Mouse (Mus musculus): ENCODE measurements around the gene Ugt1a6b. TPM values are rescaled to one million over a fixed set of nuclear protein-coding genes. Genes with fewer than 3 reads are reported as not detected.
"Not testable (repeated sequence)": the region's sequence is repeated elsewhere in the genome, so short reads cannot be mapped to it uniquely, and the experiment has no call there.

The Ugt1a6b gene
- 0.48 and 1.1 TPM in 2 replicates for polyA plus RNA-seq (2015; fragmentation: Nextera tagmentation; extraction: Ambion mirVana)

DNA sequence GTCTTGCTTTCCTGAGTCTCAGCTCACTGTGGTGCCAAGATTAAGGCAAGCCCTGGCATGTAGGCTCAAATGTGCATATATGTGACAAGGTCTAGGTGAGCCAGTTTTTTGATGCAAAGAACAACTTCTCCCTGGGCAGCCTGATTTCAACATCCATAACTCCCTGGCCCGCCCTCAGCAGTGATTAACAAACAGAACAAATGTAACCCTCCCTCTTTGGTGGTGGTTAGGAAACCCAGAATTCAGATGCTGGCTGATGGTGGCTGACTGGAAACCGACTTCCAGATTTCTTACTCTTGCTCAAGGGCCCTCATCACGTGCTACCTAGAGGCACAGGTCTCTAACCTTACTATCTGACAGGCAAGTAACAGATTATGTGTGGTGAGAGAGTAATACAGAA is at the start of gene Ugt1a6b:
Ugt1a6b (plus strand) TSS at position 234 of the 400 bp plus-strand sequence.
- not testable (repeated sequence) for H3K36me3 ChIP-seq (ENCODE audit: poor library complexity, severe bottlenecking); ATAC-seq; H3K9me3 ChIP-seq (replicated peaks); H3K4me3 ChIP-seq; H3K4me2 ChIP-seq; H3K27me3 ChIP-seq; H3K27ac ChIP-seq; H3K4me1 ChIP-seq; H3K9ac ChIP-seq
- WGBS = 64% methylated on average over 3 of the region's 3 CpGs

DNA sequence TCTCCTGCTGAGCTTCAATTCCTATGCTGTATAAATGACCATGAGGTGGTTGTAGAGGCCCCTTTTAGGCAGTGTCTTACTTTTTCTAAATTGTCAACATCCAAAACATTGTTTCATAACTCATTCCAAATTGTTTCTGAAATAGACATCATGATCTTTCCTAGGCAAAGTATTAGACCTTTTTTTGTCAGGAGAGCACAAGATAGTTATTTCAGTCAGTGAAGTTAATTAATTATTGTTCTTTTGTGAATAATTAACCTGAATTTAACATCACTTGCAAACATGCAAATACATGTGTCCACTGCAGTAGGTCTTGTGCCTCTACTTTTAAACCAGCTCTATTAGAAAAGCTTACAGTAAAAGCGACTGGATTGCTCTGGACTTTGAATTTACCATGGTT is 48.0 kb upstream of the Ugt1a6b start, which contains the start of gene Ugt1a10:
Ugt1a10 (plus strand) TSS at position 301 of the 400 bp plus-strand sequence.
- Histone ChIP-seq H3K9ac (no peak within 1 kb of the TSS), H3K9me3 (replicated peaks) (no peaks in the 10 kb centered on the region), H3K4me3 (no peak within 1 kb of the TSS), H3K27ac (no peak within 1 kb of the TSS), H3K4me1 (no peaks in the 10 kb centered on the region), H3K27me3 (no peaks in the 10 kb centered on the region), H3K36me3 (ENCODE audit: poor library complexity, severe bottlenecking) (no peaks in the 10 kb centered on the region), H3K4me2 (no peak within 1 kb of the TSS)
- 84% methylated on average over 1 of the region's 1 CpGs for WGBS
- no peak for ATAC-seq

DNA sequence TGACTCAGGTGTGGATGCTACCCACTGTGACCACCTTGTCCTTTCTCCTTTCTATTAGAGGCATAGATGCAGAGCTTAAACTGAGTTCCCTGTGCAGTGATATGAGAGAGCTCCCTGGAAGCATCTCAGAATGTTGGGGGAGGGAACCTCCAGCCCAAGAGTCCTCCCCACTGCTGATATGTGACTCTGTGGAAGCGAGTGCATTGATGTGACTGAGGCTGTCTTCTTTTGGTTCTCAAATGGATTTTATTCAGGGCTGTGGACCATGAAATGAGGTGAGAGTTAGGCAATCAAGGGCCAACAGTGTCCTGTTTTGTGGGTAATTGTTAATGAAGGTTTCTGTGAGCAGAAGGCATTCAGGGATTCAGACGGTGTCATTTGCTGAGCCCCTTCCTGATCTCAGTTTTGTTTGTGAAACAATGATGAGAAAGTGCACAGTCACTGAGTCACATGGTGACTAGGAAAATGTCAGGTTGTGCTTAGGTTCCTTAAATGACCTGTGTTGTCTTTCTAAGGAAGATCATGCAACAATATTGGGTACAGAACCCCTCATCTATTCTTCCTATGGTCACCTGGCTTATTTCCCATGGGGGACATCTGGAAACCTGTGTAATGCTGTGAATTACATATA is 36.5 kb upstream of the Ugt1a6b start:
- not testable (repeated sequence) for H3K4me1 ChIP-seq; H3K36me3 ChIP-seq (ENCODE audit: poor library complexity, severe bottlenecking); H3K4me3 ChIP-seq; H3K27ac ChIP-seq; H3K4me2 ChIP-seq; H3K9me3 ChIP-seq (replicated peaks); H3K27me3 ChIP-seq; ATAC-seq; H3K9ac ChIP-seq
- 29% methylated on average over 1 of the region's 2 CpGs for whole genome bisulfite sequencing

DNA sequence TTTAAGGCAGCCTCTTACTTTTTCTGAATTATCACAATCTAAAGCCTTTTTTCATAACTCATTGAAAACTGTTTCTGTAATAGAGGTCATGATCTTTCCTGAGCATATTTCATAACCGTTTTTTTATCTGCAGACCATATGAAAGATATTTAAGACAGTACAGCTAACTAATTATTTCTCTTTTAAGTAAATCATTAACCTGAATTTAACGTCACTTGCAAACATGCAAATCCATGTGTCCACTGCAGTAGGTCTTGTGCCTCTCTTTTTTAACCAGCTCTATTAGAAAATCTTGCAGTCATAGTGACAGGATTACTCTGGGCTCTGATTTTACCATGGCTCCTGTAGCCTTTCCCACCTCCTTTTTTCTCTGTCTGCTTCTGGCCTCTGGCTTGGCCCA is 32.6 kb upstream of the Ugt1a6b start, which contains the start of gene Ugt1a9:
Ugt1a9 (plus strand) TSS at position 306 of the 400 bp plus-strand sequence.
- WGBS = 83% methylated on average over 2 of the region's 2 CpGs
- Histone ChIP-seq H3K9me3 (replicated peaks) (no peaks in the 10 kb centered on the region), H3K27me3 (no peaks in the 10 kb centered on the region), H3K4me1 (no peaks in the 10 kb centered on the region), H3K27ac (no peak within 1 kb of the TSS), H3K4me3 (no peak within 1 kb of the TSS), H3K4me2 (no peak within 1 kb of the TSS), H3K9ac (no peak within 1 kb of the TSS), H3K36me3 (ENCODE audit: poor library complexity, severe bottlenecking) (no peaks in the 10 kb centered on the region)
- ATAC-seq = no peak

DNA sequence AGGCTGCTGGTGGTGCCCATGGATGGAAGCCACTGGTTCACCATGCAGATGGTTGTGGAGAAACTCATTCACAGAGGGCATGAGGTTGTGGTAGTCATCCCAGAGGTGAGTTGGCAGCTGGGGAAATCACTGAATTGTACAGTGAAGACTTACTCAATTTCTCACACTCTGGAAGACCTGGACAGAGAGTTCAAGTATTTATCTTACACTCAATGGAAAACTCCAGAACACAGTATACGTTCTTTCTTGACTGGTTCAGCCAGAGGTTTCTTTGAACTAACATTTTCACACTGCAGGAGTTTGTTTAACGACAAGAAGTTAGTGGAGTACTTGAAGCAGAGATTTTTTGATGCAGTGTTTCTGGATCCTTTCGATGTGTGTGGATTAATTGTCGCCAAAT is 32.1 kb upstream of the Ugt1a6b start:
- no peak for ATAC-seq
- Histone ChIP-seq H3K27ac (no peak overlapping the region), H3K36me3 (ENCODE audit: poor library complexity, severe bottlenecking) (no peaks in the 10 kb centered on the region), H3K27me3 (no peaks in the 10 kb centered on the region), H3K4me1 (no peaks in the 10 kb centered on the region), H3K4me2 (no peak overlapping the region), H3K4me3 (no peak overlapping the region), H3K9ac (no peak overlapping the region), H3K9me3 (replicated peaks) (no peaks in the 10 kb centered on the region)
- 89% methylated on average over 4 of the region's 4 CpGs for WGBS

DNA sequence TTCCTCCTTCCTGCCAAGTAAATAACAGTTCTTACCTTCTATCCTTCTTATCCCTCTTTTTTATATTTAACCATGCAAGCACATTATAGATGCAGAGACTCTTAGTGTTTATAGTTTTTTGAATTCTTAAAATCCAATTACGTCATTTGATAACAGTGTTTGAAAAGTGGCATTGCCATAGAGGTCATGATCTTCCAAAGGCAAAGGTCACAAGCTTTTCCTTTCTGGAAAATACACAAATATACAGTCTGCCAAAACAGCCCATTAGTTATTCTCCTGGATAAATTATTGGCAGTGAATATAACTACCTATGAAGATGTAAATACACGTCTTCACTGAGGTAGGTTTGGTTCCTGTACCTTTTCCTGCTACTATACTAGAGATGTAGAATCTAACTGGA is 28.6 kb upstream of the Ugt1a6b start:
- H3K9ac ChIP-seq = no peak overlapping the region
- H3K4me3 ChIP-seq = no peak overlapping the region
- WGBS = 95% methylated on average over 2 of the region's 2 CpGs
- no peaks in the 10 kb centered on the region for H3K4me1 ChIP-seq
- no peak overlapping the region for H3K27ac ChIP-seq
- H3K27me3 ChIP-seq = no peaks in the 10 kb centered on the region
- ATAC-seq = no peak
- no peaks in the 10 kb centered on the region for H3K9me3 ChIP-seq (replicated peaks)
- H3K36me3 ChIP-seq (ENCODE audit: poor library complexity, severe bottlenecking) = no peaks in the 10 kb centered on the region
- H3K4me2 ChIP-seq = no peak overlapping the region

DNA sequence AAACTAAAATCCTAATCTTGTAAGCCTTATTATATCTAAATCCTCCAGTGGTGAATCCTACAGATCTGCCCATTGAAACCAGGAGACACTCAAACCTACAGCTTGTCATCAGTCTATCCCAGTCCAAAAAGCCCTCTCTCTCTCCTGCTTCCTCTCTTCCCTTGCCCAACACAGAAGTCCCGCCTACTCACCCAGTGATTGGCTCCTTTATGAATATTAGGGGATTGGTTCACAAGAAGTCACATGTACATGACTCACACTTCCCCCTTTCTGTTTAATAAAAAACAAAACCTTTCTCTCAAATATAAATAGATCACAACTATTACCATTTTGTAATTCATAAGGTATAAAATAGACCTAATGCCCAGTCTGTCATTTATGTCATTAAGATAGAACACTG is 25.9 kb upstream of the Ugt1a6b start:
- no peaks in the 10 kb centered on the region for H3K4me1 ChIP-seq
- no peaks in the 10 kb centered on the region for H3K9me3 ChIP-seq (replicated peaks)
- no peaks in the 10 kb centered on the region for H3K27me3 ChIP-seq
- 85% methylated on average over 1 of the region's 1 CpGs for WGBS
- no peak overlapping the region for H3K9ac ChIP-seq
- H3K4me2 ChIP-seq = no peak overlapping the region
- no peak overlapping the region for H3K4me3 ChIP-seq
- no peaks in the 10 kb centered on the region for H3K36me3 ChIP-seq (ENCODE audit: poor library complexity, severe bottlenecking)
- no peak overlapping the region for H3K27ac ChIP-seq
- ATAC-seq = no peak

DNA sequence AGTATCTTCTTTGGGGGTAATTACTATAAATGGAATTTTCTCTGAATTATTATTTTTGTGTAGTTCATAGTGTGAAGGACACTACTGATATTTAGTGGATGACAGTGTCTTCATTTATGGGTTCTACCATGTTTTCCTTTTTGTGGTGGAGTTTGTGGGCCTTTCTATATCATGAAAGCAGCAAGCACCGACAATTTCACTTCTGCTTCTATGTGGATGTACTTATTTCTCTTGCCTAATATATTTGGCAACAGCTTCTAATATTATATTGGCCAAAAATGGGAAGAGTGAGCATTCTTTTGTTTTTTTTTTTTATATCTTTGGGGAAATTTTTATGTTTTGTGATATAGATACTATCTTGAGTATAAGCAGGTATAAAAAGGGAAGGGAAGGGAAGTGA is 21.4 kb upstream of the Ugt1a6b start:
- Histone ChIP-seq H3K4me2 (no peak overlapping the region), H3K36me3 (ENCODE audit: poor library complexity, severe bottlenecking) (no peaks in the 10 kb centered on the region), H3K4me1 (no peaks in the 10 kb centered on the region), H3K9ac (no peak overlapping the region), H3K27me3 (no peaks in the 10 kb centered on the region), H3K4me3 (no peak overlapping the region), H3K27ac (no peak overlapping the region), H3K9me3 (replicated peaks) (no peaks in the 10 kb centered on the region)
- no peak for ATAC-seq
- 96% methylated on average over 1 of the region's 1 CpGs for WGBS

DNA sequence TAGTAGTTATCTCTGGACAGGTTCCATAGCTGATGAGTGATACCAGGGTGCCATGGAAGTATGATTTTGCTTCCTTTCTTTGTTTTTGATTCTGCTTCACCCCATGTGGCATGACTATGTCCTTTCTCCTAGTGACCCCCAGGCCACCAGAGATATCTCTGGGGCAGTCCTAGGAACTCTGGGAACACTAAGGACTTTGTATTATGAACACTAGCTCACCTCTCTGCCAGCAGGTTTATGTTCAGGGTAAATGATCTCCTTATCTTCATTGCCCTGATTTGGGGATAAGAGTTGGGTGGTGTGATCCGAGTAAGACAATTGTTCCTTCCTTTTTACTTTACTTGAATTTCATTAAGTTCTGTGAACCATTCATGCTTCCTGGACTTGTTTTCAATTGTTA is 16.9 kb upstream of the Ugt1a6b start:
- H3K4me2 ChIP-seq = no peak overlapping the region
- H3K36me3 ChIP-seq (ENCODE audit: poor library complexity, severe bottlenecking) = no peaks in the 10 kb centered on the region
- H3K9ac ChIP-seq = no peak overlapping the region
- H3K27ac ChIP-seq = no peak overlapping the region
- ATAC-seq = no peak
- H3K27me3 ChIP-seq = no peaks in the 10 kb centered on the region
- no peak overlapping the region for H3K4me3 ChIP-seq
- H3K4me1 ChIP-seq = no peaks in the 10 kb centered on the region
- no peaks in the 10 kb centered on the region for H3K9me3 ChIP-seq (replicated peaks)
- 82% methylated on average over 1 of the region's 1 CpGs for WGBS

DNA sequence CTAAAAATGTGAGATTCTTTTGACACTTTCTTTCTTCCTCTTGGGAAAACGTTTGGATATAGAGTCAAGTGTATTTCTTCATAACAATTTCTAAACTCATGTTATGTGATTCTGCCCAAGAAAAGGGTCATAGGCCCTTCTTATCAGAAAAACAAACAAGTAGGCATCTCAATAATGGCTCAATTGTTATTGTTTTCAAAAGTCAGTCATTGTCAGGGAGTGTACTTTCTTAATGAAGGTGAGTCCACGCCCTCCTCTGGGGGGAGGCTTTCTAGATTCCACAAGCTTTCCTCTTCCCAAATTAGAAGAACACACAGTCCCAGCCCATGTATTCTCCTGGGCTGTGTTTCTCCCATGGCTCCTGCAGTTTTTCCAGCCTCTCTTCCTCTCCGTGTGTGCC is 15.5 kb upstream of the Ugt1a6b start, which contains the start of gene Ugt1a8:
Ugt1a8 (plus strand) TSS at position 301 of the 400 bp plus-strand sequence.
- H3K36me3 ChIP-seq (ENCODE audit: poor library complexity, severe bottlenecking) = no peaks in the 10 kb centered on the region
- H3K4me2 ChIP-seq = no peak within 1 kb of the TSS
- H3K4me3 ChIP-seq = no peak within 1 kb of the TSS
- WGBS = 83% methylated on average over 3 of the region's 3 CpGs
- no peak for ATAC-seq
- H3K9ac ChIP-seq = no peak within 1 kb of the TSS
- H3K27me3 ChIP-seq = no peaks in the 10 kb centered on the region
- H3K27ac ChIP-seq = no peak within 1 kb of the TSS
- H3K9me3 ChIP-seq (replicated peaks) = no peaks in the 10 kb centered on the region
- no peaks in the 10 kb centered on the region for H3K4me1 ChIP-seq

DNA sequence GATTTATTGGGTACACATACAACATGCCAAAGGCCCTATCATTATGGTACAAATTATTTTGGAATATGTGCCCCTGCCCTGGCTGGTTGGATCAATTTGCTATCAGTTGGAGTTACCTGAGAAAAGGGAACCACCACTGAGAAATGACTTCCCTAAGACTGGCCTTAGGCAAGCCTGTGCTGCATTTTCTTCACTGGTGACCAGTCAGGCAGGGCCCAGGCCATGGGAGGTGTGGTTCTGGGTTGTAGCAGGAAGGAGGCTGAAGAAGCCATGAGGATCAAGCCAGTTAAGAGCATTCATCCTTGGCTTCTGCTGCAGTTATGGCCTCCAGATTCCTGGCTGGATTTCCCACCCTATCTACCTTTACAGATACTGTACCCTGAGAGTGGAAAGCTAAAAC is 10.7 kb upstream of the Ugt1a6b start:
- Histone ChIP-seq H3K4me2 (no peak overlapping the region), H3K4me1 (no peaks in the 10 kb centered on the region)
- no peak for ATAC-seq

DNA sequence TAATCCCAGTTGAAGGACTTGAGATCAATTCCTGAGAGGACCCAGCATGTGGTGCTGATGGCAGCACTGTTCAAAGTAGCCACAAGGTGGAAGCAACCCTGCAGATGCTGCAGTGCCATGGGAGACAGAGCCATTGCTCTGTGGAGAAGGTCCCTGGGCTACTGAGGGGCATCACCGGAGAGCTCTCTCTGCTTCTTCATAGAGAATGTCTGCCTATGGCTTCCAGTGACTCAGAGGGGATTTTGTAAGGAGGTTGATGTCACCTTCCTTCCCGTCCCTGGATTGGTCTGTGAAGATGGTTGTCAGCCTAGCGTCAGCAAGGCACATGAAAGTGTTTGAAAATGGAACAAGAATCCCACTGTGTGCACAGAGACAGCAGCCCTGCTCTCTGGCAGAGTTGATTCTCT is 8.8 kb upstream of the Ugt1a6b start:
- H3K9me3 ChIP-seq (replicated peaks); H3K4me2 ChIP-seq; H3K27ac ChIP-seq; H3K27me3 ChIP-seq; H3K36me3 ChIP-seq (ENCODE audit: poor library complexity, severe bottlenecking); H3K4me3 ChIP-seq; H3K9ac ChIP-seq; ATAC-seq; H3K4me1 ChIP-seq: not testable (repeated sequence)
- 89% methylated on average over 3 of the region's 3 CpGs for WGBS

More for the DNA sequence above, 10.7 kb upstream of the Ugt1a6b start:
- no peaks in the 10 kb centered on the region for H3K36me3 ChIP-seq (ENCODE audit: poor library complexity, severe bottlenecking)
- H3K4me3 ChIP-seq = no peak overlapping the region
- H3K9me3 ChIP-seq (replicated peaks) = no peaks in the 10 kb centered on the region
- H3K27me3 ChIP-seq = no peaks in the 10 kb centered on the region
- H3K27ac ChIP-seq = no peak overlapping the region
- no peak overlapping the region for H3K9ac ChIP-seq

DNA sequence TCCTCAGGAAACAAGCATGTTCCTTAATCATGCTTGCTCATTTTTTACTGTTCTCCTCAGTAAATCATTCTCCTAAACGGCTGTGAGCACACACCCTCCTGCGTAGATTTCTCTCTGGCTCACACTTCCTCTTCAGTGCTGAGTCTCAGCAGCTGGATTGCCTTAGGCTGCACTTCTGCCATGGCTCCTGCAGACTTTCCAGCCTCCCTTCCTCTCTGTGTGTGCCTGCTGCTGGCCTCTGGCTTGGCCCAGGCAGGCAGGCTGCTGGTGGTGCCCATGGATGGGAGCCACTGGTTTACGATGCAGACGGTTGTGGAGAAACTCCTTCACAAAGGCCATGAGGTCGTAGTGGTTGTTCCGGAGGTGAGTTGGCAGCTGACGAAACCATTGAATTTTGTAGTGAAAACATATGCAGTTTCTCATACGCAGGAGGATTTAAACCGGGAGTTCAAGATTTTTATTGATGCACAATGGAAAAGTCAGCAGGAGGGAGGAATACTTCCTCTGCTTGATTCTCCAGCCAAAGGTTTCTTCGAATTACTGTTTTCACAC is 8.0 kb upstream of the Ugt1a6b start, which contains the start of gene Ugt1a7c:
Ugt1a7c (plus strand) TSS at position 122 of the 552 bp plus-strand sequence.
- 72% methylated on average over 10 of the region's 10 CpGs for WGBS

More for the DNA sequence above, 8.0 kb upstream of the Ugt1a6b start, which contains the start of gene Ugt1a7c:
- ATAC-seq = no peak
- Histone ChIP-seq H3K4me3 (no peak within 1 kb of the TSS), H3K36me3 (ENCODE audit: poor library complexity, severe bottlenecking) (no peaks in the 10 kb centered on the region), H3K27me3 (no peaks in the 10 kb centered on the region), H3K9me3 (replicated peaks) (no peaks in the 10 kb centered on the region), H3K4me2 (no peak within 1 kb of the TSS), H3K27ac (no peak within 1 kb of the TSS), H3K9ac (no peak within 1 kb of the TSS), H3K4me1 (no peaks in the 10 kb centered on the region)
